Mouse (Mus musculus) small intestine, adult 2 months (tissue): ENCODE data around the gene Srgap2.

Experiments
- CTCF ChIP-seq: fragments of 200-500 bp; IDR thresholded peaks from 2 replicates; pipeline ENCODE4 v1.5.1; 2012; ENCODE audit warnings: low read depth, mild to moderate bottlenecking, control low read depth, inconsistent platforms, low read length, moderate library complexity, mixed read lengths; ENCODE audit not compliant: insufficient replicate concordance, insufficient read length; ENCODE audit errors: extremely low read depth
- POLR2A ChIP-seq: fragments of 200-500 bp; IDR thresholded peaks from 2 replicates; pipeline ENCODE4 v1.6.1; 2012; ENCODE audit warnings: low read depth, mild to moderate bottlenecking, control low read depth, inconsistent platforms, low read length, moderate library complexity

DNA sequence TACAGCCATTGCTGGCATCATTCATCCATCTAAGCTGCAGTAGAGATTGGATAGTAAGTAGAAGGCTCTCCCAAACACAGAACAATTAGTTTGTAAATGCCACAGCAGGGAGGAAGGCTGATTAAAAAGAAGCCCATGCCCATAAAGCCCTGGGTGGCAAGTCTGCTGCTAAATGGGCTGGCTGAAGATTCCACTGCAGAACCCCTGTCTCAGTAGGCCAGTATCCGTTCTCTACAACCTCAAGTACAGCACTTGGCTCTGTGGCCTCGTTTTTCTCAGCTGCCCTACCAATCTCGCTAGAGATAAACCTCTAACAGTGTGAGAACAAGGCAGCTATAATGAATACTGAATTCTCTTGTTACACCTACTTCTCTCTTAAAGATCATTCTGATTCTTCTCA lies 227.9 kb downstream of the Srgap2 start:
- no peak for TF ChIP-seq CTCF
- TF ChIP-seq POLR2A = no peak
